Mouse (Mus musculus) embryonic facial prominence, embryonic 14.5 days (tissue): ENCODE results near the gene Irx2. TPM values are rescaled to one million over a fixed set of nuclear protein-coding genes. Genes with fewer than 3 reads are reported as not detected.

Source experiments
- ATAC-seq: fragments of 200-750 bp; cut with Nextera tagmentation; 2 replicates; pipeline ENCODE4 v1.8.0; 2017; ENCODE audit warnings: low read depth, moderate number of reproducible peaks, moderate TSS enrichment
- DNase-seq: peaks from one replicate; pipeline ENCODE4 v3.0.0-alpha.2; 2015; ENCODE audit warnings: low spot score
- H3K27ac ChIP-seq: fragments of 300-500 bp; sonication (generic); replicated peaks from 2 replicates; pipeline ENCODE4 v1.5.1; 2014; ENCODE audit warnings: low read depth, mild to moderate bottlenecking, low read length, moderate library complexity
- H3K27me3 ChIP-seq: fragments of 300-500 bp; sonication (generic); replicated peaks from 2 replicates; pipeline ENCODE4 v1.6.1; 2014; ENCODE audit warnings: low read length; ENCODE audit not compliant: control insufficient read depth, insufficient read depth
- H3K36me3 ChIP-seq: fragments of 300-500 bp; sonication (generic); 2 replicates; pipeline ENCODE4 v1.6.1; 2014; ENCODE audit warnings: low read length, mixed read lengths; ENCODE audit not compliant: control insufficient read depth, insufficient read depth
- H3K4me1 ChIP-seq: fragments of 300-500 bp; sonication (generic); 2 replicates; pipeline ENCODE4 v1.6.1; 2014; ENCODE audit warnings: antibody characterized with exemption, low read length; ENCODE audit not compliant: control insufficient read depth, insufficient read depth
- H3K4me2 ChIP-seq: fragments of 300-500 bp; sonication (generic); 2 replicates; pipeline ENCODE4 v1.6.1; 2014; ENCODE audit warnings: low read depth, mild to moderate bottlenecking, low read length, moderate library complexity, mixed read lengths
- H3K4me3 ChIP-seq: fragments of 300-500 bp; sonication (generic); 2 replicates; pipeline ENCODE4 v1.5.1; 2014; ENCODE audit warnings: low read depth, mild to moderate bottlenecking, low read length
- H3K9ac ChIP-seq: fragments of 300-500 bp; sonication (generic); 2 replicates; pipeline ENCODE4 v1.6.1; 2014; ENCODE audit warnings: low read depth, mild to moderate bottlenecking, low read length, moderate library complexity, mixed read lengths
- H3K9me3 ChIP-seq: fragments of 300-500 bp; sonication (generic); 2 replicates; pipeline ENCODE4 v1.6.1; 2016; ENCODE audit warnings: low read length; ENCODE audit not compliant: control insufficient read depth
- WGBS: fragments of 180-500 bp; shearing (Covaris S2); extraction: QIAGEN DNeasy Blood & Tissue Kit; methylation state at CpG from one replicate; pipeline ENCODE4 v1.1.7; 2014; 5-methylcytosine and 5-hydroxymethylcytosine counted together
- polyA plus RNA-seq: library from polyadenylated mRNA; unstranded; fragments of >200 nt; fragmentation: Nextera tagmentation; extraction: Ambion mirVana; gene quantifications from 2 replicates; pipeline ENCODE4 v1.2.1, GENCODE M21; 2014

Irx2 gene
- polyA plus RNA-seq, 1 experiment from 2014 or later, result 26.7 TPM

GRCm38 (mm10) chr13:72623926-72624846 is 4.4 kb upstream of the Irx2 start:
- ATAC-seq (no peak), DNase-seq (peak; percentile 52)
- Histone ChIP-seq H3K4me1 (peaks cover 10% of the 10 kb centered on the region; the same call in 1 of the 2 replicates), H3K4me2 (peak overlapping the region; percentile 59), H3K9ac (peak overlapping the region; percentile 49; the same call in 1 of the 2 replicates), H3K4me3 (peak overlapping the region; percentile 36), H3K36me3 (no peaks in the 10 kb centered on the region), H3K27me3 (peaks cover 84% of the 10 kb centered on the region), H3K27ac (no peak overlapping the region), H3K9me3 (no peaks in the 10 kb centered on the region)
- WGBS, result 1% methylated on average over 46 of the region's 46 CpGs

DNA sequence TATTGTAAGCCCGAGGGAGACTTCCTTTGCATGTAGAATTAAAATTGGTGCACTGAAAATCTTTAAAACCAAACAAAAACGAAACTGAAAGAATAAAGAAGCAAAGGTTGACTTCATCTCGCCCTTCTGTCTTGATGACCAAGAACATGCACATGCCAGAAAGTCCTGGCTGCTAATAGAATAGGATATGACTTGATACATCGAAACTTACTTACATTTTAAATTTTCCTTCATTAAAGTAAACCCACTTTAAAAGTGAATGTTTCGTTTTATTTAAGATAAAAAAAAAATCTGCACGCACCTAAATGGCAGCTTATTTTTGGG is 3.8 kb upstream of the Irx2 start:
- Histone ChIP-seq H3K36me3 (no peaks in the 10 kb centered on the region), H3K9ac (0 out of 2 replicates have a peak overlapping the region, but pooled peaks have one; percentile 49), H3K4me3 (peak overlapping the region; percentile 36), H3K27ac (no peak overlapping the region), H3K4me2 (peak overlapping the region; percentile 59), H3K4me1 (peaks cover 10% of the 10 kb centered on the region; the same call in 1 of the 2 replicates), H3K27me3 (peaks cover 89% of the 10 kb centered on the region), H3K9me3 (no peaks in the 10 kb centered on the region)
- ATAC-seq, result no peak
- 7% methylated on average over 6 of the region's 6 CpGs for WGBS
- DNase-seq, result no peak

GRCm38 (mm10) chr13:72625236-72625950 is 3.2 kb upstream of the Irx2 start:
- ATAC-seq, result no peak
- Histone ChIP-seq H3K9ac (no peak overlapping the region), H3K27ac (no peak overlapping the region), H3K9me3 (no peaks in the 10 kb centered on the region), H3K4me3 (peak overlapping the region; percentile 36), H3K4me2 (peak overlapping the region; percentile 19; the same call in 1 of the 2 replicates), H3K36me3 (no peaks in the 10 kb centered on the region), H3K27me3 (peaks cover 95% of the 10 kb centered on the region), H3K4me1 (peaks cover 10% of the 10 kb centered on the region; the same call in 1 of the 2 replicates)
- DNase-seq, result no peak
- 8% methylated on average over 28 of the region's 28 CpGs for WGBS

- peak overlapping the region; percentile 63 for H3K4me3 ChIP-seq
- H3K27ac ChIP-seq, result no peak overlapping the region
- DNase-seq, result peak; percentile 69
- H3K9me3 ChIP-seq, result no peaks in the 10 kb centered on the region
- ATAC-seq, result peak; percentile 5; the same call in 1 of the 2 replicates
- H3K27me3 ChIP-seq, result peaks cover 97% of the 10 kb centered on the region
- WGBS, result under 1% methylated on average over 39 of the region's 42 CpGs
- H3K4me1 ChIP-seq, result peaks cover 15% of the 10 kb centered on the region; the same call in 1 of the 2 replicates
- peak overlapping the region; percentile 56 for H3K9ac ChIP-seq
- no peaks in the 10 kb centered on the region for H3K36me3 ChIP-seq
- H3K4me2 ChIP-seq, result peak overlapping the region; percentile 96
Observed at GRCm38 (mm10) chr13:72627391-72628321, 964 bp upstream of the Irx2 start.

GRCm38 (mm10) chr13:72628935-72629631 is 463 bp downstream of the Irx2 start:
- DNase-seq, result no peak
- Histone ChIP-seq H3K36me3 (no peaks in the 10 kb centered on the region), H3K4me2 (peak overlapping the region; percentile 96), H3K4me3 (peak overlapping the region; percentile 63), H3K9me3 (no peaks in the 10 kb centered on the region), H3K27me3 (peaks cover 96% of the 10 kb centered on the region), H3K27ac (peak overlapping the region; percentile 52; the same call in 1 of the 2 replicates), H3K4me1 (peaks cover 9% of the 10 kb centered on the region; the same call in 1 of the 2 replicates), H3K9ac (peak overlapping the region; percentile 73)
- WGBS, result 0% methylated on average over 10 of the region's 88 CpGs
- ATAC-seq, result no peak; the same call in none of the 2 replicates

DNA sequence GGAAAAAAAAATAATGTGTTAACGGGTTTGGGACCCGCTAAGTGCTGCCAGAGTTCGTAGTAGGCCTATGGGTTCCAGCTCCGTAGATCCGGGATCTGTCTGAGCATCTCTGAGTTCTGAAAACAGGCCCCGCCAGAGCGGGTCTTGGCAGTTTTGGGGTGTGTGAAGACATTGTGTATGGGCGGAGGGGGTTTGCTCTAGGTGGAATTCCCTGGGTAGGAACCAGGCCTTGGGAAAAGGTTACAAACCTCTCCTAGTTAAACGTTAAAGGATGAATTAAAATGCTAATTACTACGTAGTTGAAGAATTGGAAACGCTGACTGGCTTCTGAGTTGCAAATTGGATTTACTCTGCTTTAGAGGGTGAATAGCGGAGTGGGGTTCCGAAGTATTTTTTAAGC is 1.2 kb downstream of the Irx2 start:
- peak overlapping the region; percentile 61 for H3K9ac ChIP-seq

GRCm38 (mm10) chr13:72630501-72631372 is 2.1 kb downstream of the Irx2 start:
- Histone ChIP-seq H3K27ac (no peak overlapping the region), H3K4me2 (peak overlapping the region; percentile 96), H3K9ac (peak overlapping the region; percentile 61), H3K4me3 (peak overlapping the region; percentile 63), H3K36me3 (no peaks in the 10 kb centered on the region), H3K27me3 (peaks cover 98% of the 10 kb centered on the region), H3K9me3 (no peaks in the 10 kb centered on the region), H3K4me1 (peaks cover 5% of the 10 kb centered on the region; the same call in 1 of the 2 replicates)
- 3% methylated on average over 42 of the region's 60 CpGs for WGBS
- DNase-seq (no peak), ATAC-seq (no peak)

More for the DNA sequence above, 1.2 kb downstream of the Irx2 start:
- H3K4me3 ChIP-seq, result peak overlapping the region; percentile 63
- H3K4me1 ChIP-seq, result peaks cover 5% of the 10 kb centered on the region; the same call in 1 of the 2 replicates
- H3K27me3 ChIP-seq, result peaks cover 97% of the 10 kb centered on the region
- DNase-seq (no peak), ATAC-seq (no peak)
- H3K4me2 ChIP-seq, result peak overlapping the region; percentile 96
- no peak overlapping the region for H3K27ac ChIP-seq
- H3K36me3 ChIP-seq, result no peaks in the 10 kb centered on the region
- 4% methylated on average over 13 of the region's 13 CpGs for WGBS
- H3K9me3 ChIP-seq, result no peaks in the 10 kb centered on the region
